In the genomic region with DNA sequence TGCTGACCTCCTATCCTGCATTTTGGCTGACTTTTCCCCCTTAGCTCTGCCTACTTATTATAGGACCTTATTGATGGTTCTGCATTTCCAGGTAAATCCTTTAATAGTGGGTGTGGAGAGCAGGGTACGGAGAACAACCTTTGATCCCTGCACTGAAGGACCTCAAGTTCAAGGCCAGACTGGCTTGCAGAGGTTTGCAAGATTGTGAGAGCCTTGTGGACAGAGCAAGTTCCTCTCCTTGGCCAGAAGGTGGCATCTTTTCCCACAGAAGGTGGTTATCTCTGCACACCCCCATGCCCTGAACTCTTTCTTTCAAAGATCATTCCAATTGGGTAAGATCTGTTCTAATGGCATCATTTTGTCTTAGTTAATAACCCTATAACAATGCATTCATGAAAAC, we compare ENCODE assay signal across 22 mouse cellular contexts.
DNase-seq lines count a peak whose midpoint lies in the region; ATAC-seq and TF ChIP-seq lines count a peak whose summit lies in the region.
"Had no signal": no experiment of that assay in that cellular context is flagged by ENCODE, and none has a peak within 500 bp of the region (broad histone marks: within the 10 kb centered on the region; RNA-seq: fewer than 3 reads in every experiment).

No protein-coding gene starts in this region.

- no peak overlapping the region for H3K27ac ChIP-seq in lung, embryonic 14.5 days (ENCODE audit: low read depth)
- no peak overlapping the region for H3K27ac ChIP-seq in ES-Bruce4 (ENCODE audit: insufficient read depth, low read length)
- no peak overlapping the region for H3K27ac ChIP-seq in thymus, adult 2 months (ENCODE audit: control insufficient read depth, insufficient read depth, low read length)
- H3K27ac ChIP-seq: embryonic facial prominence, embryonic 10.5 days; forebrain, embryonic 13.5 days; hindbrain, embryonic 14.5 days; lung, embryonic 15.5 days; midbrain, embryonic 15.5 days; stomach, embryonic 15.5 days had no signal

- H3K4me3 ChIP-seq in lung, embryonic 14.5 days (ENCODE audit: low read depth, low read length) = no peak overlapping the region
- H3K4me3 ChIP-seq in ES-Bruce4 (ENCODE audit: low read depth, low read length) = no peak overlapping the region
- H3K4me3 ChIP-seq in thymus, adult 2 months (ENCODE audit: control insufficient read depth, insufficient read depth, low read length) = no peak overlapping the region
- H3K4me3 ChIP-seq: embryonic facial prominence, embryonic 10.5 days; forebrain, embryonic 13.5 days; lung, embryonic 15.5 days; midbrain, embryonic 15.5 days; stomach, embryonic 15.5 days had no signal

- H3K36me3 ChIP-seq in lung, embryonic 14.5 days (ENCODE audit: insufficient read depth) = no peaks in the 10 kb centered on the region
- H3K36me3 ChIP-seq in ES-Bruce4 (ENCODE audit: control insufficient read depth, insufficient read depth, low read length, poor library complexity, severe bottlenecking) = no peaks in the 10 kb centered on the region
- H3K36me3 ChIP-seq in thymus, adult 2 months (ENCODE audit: control insufficient read depth, insufficient read depth, low read length) = no peaks in the 10 kb centered on the region
- H3K36me3 ChIP-seq: embryonic facial prominence, embryonic 10.5 days; lung, embryonic 15.5 days; midbrain, embryonic 15.5 days; stomach, embryonic 15.5 days had no signal

- no peak overlapping the region for H3K4me2 ChIP-seq in lung, embryonic 14.5 days
- H3K4me2 ChIP-seq: forebrain, embryonic 13.5 days; heart, embryonic 11.5 days; hindbrain, embryonic 14.5 days; lung, embryonic 15.5 days; midbrain, embryonic 15.5 days; stomach, embryonic 15.5 days had no signal

- no peak for TF ChIP-seq POLR2A in ES-Bruce4 (IDR thresholded peaks at IDR 0.05; ENCODE audit: insufficient read depth, low read length)
- no peak for TF ChIP-seq POLR2A in thymus, adult 2 months (IDR thresholded peaks at IDR 0.05; ENCODE audit: control insufficient read depth, extremely low read depth, insufficient read depth, low read length, poor library complexity)

- H3K4me1 ChIP-seq in lung, embryonic 14.5 days (ENCODE audit: insufficient read depth) = no peaks in the 10 kb centered on the region
- H3K4me1 ChIP-seq in ES-Bruce4 (ENCODE audit: control insufficient read depth, insufficient read depth, low read length) = no peaks in the 10 kb centered on the region
- H3K4me1 ChIP-seq in thymus, adult 2 months (replicated peaks; ENCODE audit: control insufficient read depth, insufficient read depth, low read length) = no peaks in the 10 kb centered on the region
- H3K4me1 ChIP-seq: embryonic facial prominence, embryonic 10.5 days; forebrain, embryonic 13.5 days; lung, embryonic 15.5 days; midbrain, embryonic 15.5 days; stomach, embryonic 15.5 days had no signal

- WGBS in lung, embryonic 14.5 days = 71% methylated on average over 1 of the region's 1 CpGs
- WGBS in thymus, adult 2 months = 81% methylated on average over 1 of the region's 1 CpGs

- no peak for ATAC-seq in lung, embryonic 14.5 days (ENCODE audit: insufficient read depth)
- ATAC-seq: forebrain, embryonic 13.5 days; midbrain, embryonic 15.5 days had no signal

- no peak overlapping the region for H3K9ac ChIP-seq in lung, embryonic 14.5 days
- H3K9ac ChIP-seq in ES-Bruce4 (ENCODE audit: low read depth, poor library complexity, severe bottlenecking) = no peak overlapping the region
- H3K9ac ChIP-seq: forebrain, embryonic 13.5 days; hindbrain, embryonic 14.5 days; lung, embryonic 15.5 days; midbrain, embryonic 15.5 days; stomach, embryonic 15.5 days had no signal

- no peak for TF ChIP-seq EP300 in ES-Bruce4 (IDR thresholded peaks at IDR 0.05; ENCODE audit: insufficient read depth, low read depth, low read length)

- H3K9me3 ChIP-seq in lung, embryonic 14.5 days (ENCODE audit: low read depth, low read length) = no peaks in the 10 kb centered on the region
- H3K9me3 ChIP-seq in ES-Bruce4 (replicated peaks; ENCODE audit: control insufficient read depth, insufficient read depth, low read length, poor library complexity, severe bottlenecking) = no peaks in the 10 kb centered on the region; the same call in 1 of the 2 replicates
- H3K9me3 ChIP-seq: embryonic facial prominence, embryonic 10.5 days; forebrain, embryonic 13.5 days; lung, embryonic 15.5 days; midbrain, embryonic 15.5 days; stomach, embryonic 15.5 days had no signal

- no peaks in the 10 kb centered on the region for H3K27me3 ChIP-seq in lung, embryonic 14.5 days (ENCODE audit: insufficient read depth, low read length)
- no peaks in the 10 kb centered on the region for H3K27me3 ChIP-seq in ES-Bruce4 (ENCODE audit: control insufficient read depth, insufficient read depth, low read length, poor library complexity, severe bottlenecking)
- H3K27me3 ChIP-seq in thymus, adult 2 months (ENCODE audit: control insufficient read depth, insufficient read depth, low read length) = no peaks in the 10 kb centered on the region
- H3K27me3 ChIP-seq: forebrain, embryonic 13.5 days; lung, embryonic 15.5 days; midbrain, embryonic 15.5 days; stomach, embryonic 15.5 days had no signal

- DNase-seq in kidney, adult 9 months = peak; percentile 46
- no peak for DNase-seq in kidney, adult 11 months
- DNase-seq in lung, embryonic 14.5 days = no peak
- no peak for DNase-seq in lung, postnatal 36 days
- DNase-seq in brain, adult 2 months (ENCODE audit: low read depth, low spot score) = peak; percentile 2
- no peak for DNase-seq in thymus, postnatal 25 days
- DNase-seq in thymus, adult 2 months = no peak
- DNase-seq: adrenal gland, postnatal 14 days; cerebellum, adult 18-20 months; cerebellum, postnatal 36 days; kidney, adult 8-10 months; layer of hippocampus, adult 9-11 months; right cerebral cortex, adult 18-20 months; spleen, adult 18-20 months had no signal

- 0 out of 2 replicates have a peak, but pooled peaks have one; percentile 13 for TF ChIP-seq CTCF in lung, embryonic 14.5 days (IDR thresholded peaks at IDR 0.05; ENCODE audit: low read depth)
- TF ChIP-seq CTCF in ES-Bruce4 (IDR thresholded peaks at IDR 0.05; ENCODE audit: low read depth, low read length) = peak; percentile 19
- no peak for TF ChIP-seq CTCF in thymus, adult 2 months (IDR thresholded peaks at IDR 0.05; ENCODE audit: borderline replicate concordance, control insufficient read depth, extremely low read depth, insufficient read depth, low read length, poor library complexity)

Comparison
In these comparisons a context has a peak if more than half of its experiments do, and no peak if none do; other contexts are left out.
1. DNase-seq: peak in kidney, adult 9 months (single experiment) and brain, adult 2 months (single experiment); none in kidney, adult 11 months (single experiment), lung, embryonic 14.5 days (single experiment), lung, postnatal 36 days (single experiment), thymus, postnatal 25 days (single experiment) and thymus, adult 2 months (single experiment).